Mouse (Mus musculus): Measurements from ENCODE around the gene Pink1. TPM values are rescaled to one million over a fixed set of nuclear protein-coding genes. Genes with fewer than 3 reads are reported as not detected.

Pink1 gene
- polyA plus RNA-seq (2016; fragmentation: Nextera tagmentation; extraction: Ambion mirVana), result 29.0 and 30.6 TPM in 2 replicates

- peak within 1 kb of the TSS; percentile 91 for H3K4me3 ChIP-seq
- DNase-seq (ENCODE audit: low spot score), result peak; percentile 90
- peaks cover 15% of the 10 kb centered on the region for H3K27me3 ChIP-seq (replicated peaks; ENCODE audit: low read depth, poor library complexity, severe bottlenecking)
- H3K4me1 ChIP-seq, result peaks cover 40% of the 10 kb centered on the region
- no peaks in the 10 kb centered on the region for H3K9me3 ChIP-seq
- peak within 1 kb of the TSS; percentile 95 for H3K27ac ChIP-seq (replicated peaks)
- H3K36me3 ChIP-seq (replicated peaks), result no peaks in the 10 kb centered on the region
- 4% methylated on average over 41 of the region's 41 CpGs for WGBS
Measured at GRCm38 (mm10) chr4:138326077-138326695, at the start of gene Pink1. Gene Pink1 (minus strand): TSS chr4:138326307.

DNA sequence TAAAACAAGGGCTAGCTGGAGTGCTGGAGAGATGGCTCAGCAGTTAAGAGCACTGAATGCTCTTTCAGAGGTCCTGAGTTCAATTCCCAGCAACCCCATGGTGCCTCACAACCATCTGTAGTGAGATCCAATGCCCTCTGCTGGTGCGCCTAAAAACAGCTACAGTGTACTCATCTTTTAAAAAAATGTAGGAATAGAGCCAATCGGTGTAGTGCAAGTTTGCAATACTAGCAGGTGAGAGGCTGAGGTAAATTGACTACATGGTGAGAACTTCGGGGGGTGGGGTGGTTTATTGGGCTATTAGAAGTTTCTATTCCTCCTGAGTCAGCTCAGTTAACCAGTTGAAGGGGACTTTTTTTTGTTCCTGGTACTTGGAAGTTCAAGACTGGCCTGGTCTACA lies 49.0 kb upstream of the Pink1 start:
- DNase-seq (ENCODE audit: low spot score), result no peak

DNA sequence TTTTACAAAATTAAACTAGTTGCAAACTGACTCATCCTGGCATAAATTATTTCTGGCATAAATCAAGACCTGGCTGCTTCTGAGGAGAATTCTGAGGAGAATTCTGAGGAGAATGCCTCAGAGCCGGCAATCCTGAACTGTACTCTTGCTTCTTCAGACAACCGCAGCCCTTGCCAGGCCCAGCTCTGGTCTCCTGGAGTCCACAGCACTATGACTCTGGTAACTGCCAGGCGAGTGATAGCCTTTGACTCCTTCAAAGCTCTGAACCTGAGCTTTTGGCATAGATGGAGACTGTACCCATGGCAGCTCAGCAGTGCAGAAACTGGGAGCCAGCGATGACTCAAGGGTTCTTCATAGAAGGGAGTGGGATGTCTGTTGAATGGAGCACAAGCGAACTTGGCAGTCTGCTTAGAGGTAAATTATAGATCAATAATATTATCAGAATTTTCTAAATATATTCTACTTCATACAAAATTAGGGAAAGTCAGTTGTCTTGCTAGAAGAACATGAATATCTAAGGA lies 44.9 kb upstream of the Pink1 start:
- 84% methylated on average over 5 of the region's 5 CpGs for WGBS
- H3K27me3 ChIP-seq (replicated peaks; ENCODE audit: low read depth, poor library complexity, severe bottlenecking), result peaks cover 35% of the 10 kb centered on the region
- H3K27ac ChIP-seq (replicated peaks), result no peak overlapping the region
- H3K36me3 ChIP-seq (replicated peaks), result no peaks in the 10 kb centered on the region
- H3K4me1 ChIP-seq, result peaks cover 13% of the 10 kb centered on the region
- H3K9me3 ChIP-seq, result no peaks in the 10 kb centered on the region
- DNase-seq (ENCODE audit: low spot score), result no peak
- H3K4me3 ChIP-seq, result no peak overlapping the region

More for the DNA sequence above, 49.0 kb upstream of the Pink1 start:
- Histone ChIP-seq H3K4me3 (no peak overlapping the region), H3K27me3 (replicated peaks; ENCODE audit: low read depth, poor library complexity, severe bottlenecking) (no peaks in the 10 kb centered on the region; the same call in 1 of the 2 replicates), H3K27ac (replicated peaks) (no peak overlapping the region), H3K36me3 (replicated peaks) (no peaks in the 10 kb centered on the region), H3K4me1 (0 out of 2 replicates have a peak, but pooled peaks cover 5% of the 10 kb centered on the region), H3K9me3 (no peaks in the 10 kb centered on the region)
- WGBS, result 92% methylated on average over 3 of the region's 3 CpGs

DNA sequence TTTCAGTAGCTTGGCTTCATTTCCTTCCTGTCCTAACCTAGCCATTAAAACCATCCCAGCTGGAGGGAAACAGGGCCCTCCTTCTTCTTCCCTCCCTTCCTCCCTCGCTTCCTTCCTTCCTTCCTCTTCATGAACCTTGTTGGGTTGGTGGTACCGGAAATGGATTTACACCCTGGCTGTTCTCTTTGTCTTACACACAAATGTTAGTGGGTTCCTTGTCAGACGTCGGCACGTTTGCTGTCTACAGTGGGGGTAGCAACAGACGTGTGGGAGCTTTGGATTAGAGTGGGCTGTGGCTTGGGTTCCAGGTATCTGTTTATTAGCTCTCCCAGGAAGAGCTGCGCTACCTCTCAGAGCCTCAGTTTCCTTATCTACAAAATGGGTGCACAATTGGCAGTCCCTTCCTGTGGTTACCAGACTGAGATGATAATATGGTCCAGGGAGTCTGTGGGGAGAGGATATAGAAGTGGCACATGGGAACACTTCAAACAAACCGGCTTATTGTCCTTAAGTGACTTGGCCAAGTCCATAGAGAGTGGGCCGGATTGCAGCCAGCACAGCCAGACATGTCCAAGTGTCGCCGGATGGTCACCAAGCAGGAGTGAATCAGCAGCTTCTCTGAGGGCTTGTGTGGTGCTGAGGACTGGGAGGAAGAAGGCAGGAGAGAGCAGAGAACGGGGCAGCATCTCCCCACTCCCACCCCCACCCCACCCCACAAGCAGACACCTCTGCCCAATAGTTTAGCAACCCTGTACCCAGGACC lies 42.6 kb upstream of the Pink1 start:
- DNase-seq (ENCODE audit: low spot score), result no peak
- Histone ChIP-seq H3K27ac (replicated peaks) (no peak overlapping the region), H3K4me1 (peaks cover 13% of the 10 kb centered on the region), H3K27me3 (replicated peaks; ENCODE audit: low read depth, poor library complexity, severe bottlenecking) (peaks cover 40% of the 10 kb centered on the region), H3K9me3 (no peaks in the 10 kb centered on the region), H3K36me3 (replicated peaks) (no peaks in the 10 kb centered on the region), H3K4me3 (no peak overlapping the region)
- 85% methylated on average over 12 of the region's 12 CpGs for WGBS

DNA sequence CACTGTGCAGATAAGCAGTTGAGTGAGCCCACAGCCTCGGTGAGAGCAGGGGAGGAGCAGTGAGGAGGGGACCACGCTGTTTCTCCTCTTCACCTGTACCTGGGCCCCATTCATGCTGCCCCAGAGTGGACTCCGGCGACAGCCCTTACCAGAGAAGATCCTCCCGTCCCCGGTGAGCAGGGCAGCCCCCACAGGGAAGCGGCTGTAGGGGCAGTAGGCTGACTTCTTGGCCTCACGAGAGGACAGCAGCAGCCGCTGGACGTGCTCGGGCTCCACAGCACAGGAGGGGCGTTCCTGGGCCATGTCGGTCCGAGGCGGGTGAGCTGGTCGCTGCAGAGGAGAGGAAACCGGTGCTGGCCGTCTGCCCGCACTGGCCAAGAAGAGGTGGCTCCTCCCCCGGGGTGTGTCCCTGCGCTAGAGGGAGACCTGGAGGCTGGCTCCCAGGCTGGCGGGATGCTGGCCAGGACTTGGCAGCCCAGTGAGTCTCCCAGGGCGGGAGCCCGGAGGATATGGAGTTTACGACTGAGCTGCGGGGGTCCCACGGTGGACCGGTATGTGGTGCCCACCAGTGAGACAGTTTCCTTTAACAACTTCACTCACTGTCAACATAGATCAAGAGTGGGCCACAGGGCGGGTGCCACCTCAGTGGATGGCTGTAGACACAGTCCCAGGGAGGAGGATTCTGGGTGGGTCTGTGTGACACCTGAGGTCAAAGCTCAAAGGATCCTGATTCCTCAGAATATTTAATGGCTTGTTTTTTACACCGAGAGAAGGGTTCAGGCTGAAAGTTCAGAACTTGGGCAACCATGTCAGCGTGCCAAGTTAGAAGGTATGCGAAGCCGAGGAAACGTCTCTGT lies 41.8 kb upstream of the Pink1 start, which contains the start of gene Cda:
Gene Cda, minus strand, starts transcription at position 352 of the 857 bp plus-strand sequence.
- Histone ChIP-seq H3K27ac (replicated peaks) (peak within 1 kb of the TSS; percentile 73), H3K36me3 (replicated peaks) (no peaks in the 10 kb centered on the region), H3K27me3 (replicated peaks; ENCODE audit: low read depth, poor library complexity, severe bottlenecking) (peaks cover 40% of the 10 kb centered on the region), H3K4me1 (peaks cover 17% of the 10 kb centered on the region), H3K9me3 (no peaks in the 10 kb centered on the region), H3K4me3 (peak within 1 kb of the TSS; percentile 59)
- WGBS, result 11% methylated on average over 34 of the region's 34 CpGs
- peak; percentile 83 for DNase-seq (ENCODE audit: low spot score)

- H3K4me3 ChIP-seq, result no peak overlapping the region
- peaks cover 20% of the 10 kb centered on the region for H3K4me1 ChIP-seq
- H3K27me3 ChIP-seq (replicated peaks; ENCODE audit: low read depth, poor library complexity, severe bottlenecking), result peaks cover 50% of the 10 kb centered on the region
- H3K27ac ChIP-seq (replicated peaks), result no peak overlapping the region
- H3K9me3 ChIP-seq, result no peaks in the 10 kb centered on the region
- DNase-seq (ENCODE audit: low spot score), result no peak
- H3K36me3 ChIP-seq (replicated peaks), result no peaks in the 10 kb centered on the region
- 76% methylated on average over 2 of the region's 2 CpGs for WGBS
Measured at GRCm38 (mm10) chr4:138366561-138366960, 40.5 kb upstream of the Pink1 start.

GRCm38 (mm10) chr4:138363511-138363910 lies 37.4 kb upstream of the Pink1 start:
- Histone ChIP-seq H3K4me3 (no peak overlapping the region), H3K36me3 (replicated peaks) (no peaks in the 10 kb centered on the region), H3K27me3 (replicated peaks; ENCODE audit: low read depth, poor library complexity, severe bottlenecking) (peaks cover 51% of the 10 kb centered on the region), H3K9me3 (no peaks in the 10 kb centered on the region), H3K27ac (replicated peaks) (no peak overlapping the region), H3K4me1 (peaks cover 27% of the 10 kb centered on the region)
- no peak for DNase-seq (ENCODE audit: low spot score)
- WGBS, result 67% methylated on average over 5 of the region's 5 CpGs

DNA sequence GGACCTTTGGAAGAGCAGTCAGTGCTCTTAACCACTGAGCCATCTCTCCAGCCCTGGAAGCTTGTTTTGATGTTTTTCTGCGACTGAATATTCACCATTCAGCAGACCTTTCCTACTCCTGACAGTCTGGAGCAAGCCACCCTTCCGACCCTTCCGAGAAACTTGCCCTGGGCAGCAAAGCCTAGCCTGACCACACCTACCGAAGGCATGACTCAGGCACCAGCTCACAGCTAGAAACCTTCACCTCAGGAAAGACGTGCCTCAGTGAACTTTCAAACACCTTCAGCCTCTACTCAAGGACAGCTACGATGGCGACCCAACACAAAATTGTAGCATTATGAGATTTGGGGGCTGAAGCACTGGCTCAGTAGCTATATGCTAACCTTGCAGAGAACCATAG lies 36.8 kb upstream of the Pink1 start:
- Histone ChIP-seq H3K9me3 (no peaks in the 10 kb centered on the region), H3K36me3 (replicated peaks) (no peaks in the 10 kb centered on the region), H3K4me3 (no peak overlapping the region), H3K27ac (replicated peaks) (no peak overlapping the region), H3K27me3 (replicated peaks; ENCODE audit: low read depth, poor library complexity, severe bottlenecking) (peaks cover 45% of the 10 kb centered on the region), H3K4me1 (peaks cover 21% of the 10 kb centered on the region)
- 80% methylated on average over 7 of the region's 7 CpGs for WGBS
- DNase-seq (ENCODE audit: low spot score), result no peak

GRCm38 (mm10) chr4:138361370-138361821 lies 35.3 kb upstream of the Pink1 start:
- 6% methylated on average over 11 of the region's 11 CpGs for WGBS
- DNase-seq (ENCODE audit: low spot score), result peak; percentile 22
- H3K4me1 ChIP-seq, result peaks cover 13% of the 10 kb centered on the region
- peaks cover 30% of the 10 kb centered on the region for H3K27me3 ChIP-seq (replicated peaks; ENCODE audit: low read depth, poor library complexity, severe bottlenecking)
- no peaks in the 10 kb centered on the region for H3K9me3 ChIP-seq
- no peak overlapping the region for H3K27ac ChIP-seq (replicated peaks)
- H3K36me3 ChIP-seq (replicated peaks), result no peaks in the 10 kb centered on the region
- peak overlapping the region; percentile 28; the same call in 1 of the 2 replicates for H3K4me3 ChIP-seq

- no peaks in the 10 kb centered on the region for H3K9me3 ChIP-seq
- no peak overlapping the region for H3K4me3 ChIP-seq
- H3K27me3 ChIP-seq (replicated peaks; ENCODE audit: low read depth, poor library complexity, severe bottlenecking), result peaks cover 22% of the 10 kb centered on the region
- no peaks in the 10 kb centered on the region for H3K36me3 ChIP-seq (replicated peaks)
- DNase-seq (ENCODE audit: low spot score), result no peak
- whole genome bisulfite sequencing, result 81% methylated on average over 3 of the region's 3 CpGs
- peaks cover 9% of the 10 kb centered on the region for H3K4me1 ChIP-seq
- no peak overlapping the region for H3K27ac ChIP-seq (replicated peaks)
Measured at GRCm38 (mm10) chr4:138358176-138358575, 32.1 kb upstream of the Pink1 start.

- Histone ChIP-seq H3K4me1 (peaks cover 6% of the 10 kb centered on the region), H3K27ac (replicated peaks) (no peak overlapping the region), H3K9me3 (no peaks in the 10 kb centered on the region), H3K36me3 (replicated peaks) (no peaks in the 10 kb centered on the region), H3K27me3 (replicated peaks; ENCODE audit: low read depth, poor library complexity, severe bottlenecking) (peaks cover 12% of the 10 kb centered on the region), H3K4me3 (no peak overlapping the region)
- WGBS, result 93% methylated on average over 12 of the region's 12 CpGs
- DNase-seq (ENCODE audit: low spot score), result no peak
Measured at GRCm38 (mm10) chr4:138356551-138356950, 30.4 kb upstream of the Pink1 start.

DNA sequence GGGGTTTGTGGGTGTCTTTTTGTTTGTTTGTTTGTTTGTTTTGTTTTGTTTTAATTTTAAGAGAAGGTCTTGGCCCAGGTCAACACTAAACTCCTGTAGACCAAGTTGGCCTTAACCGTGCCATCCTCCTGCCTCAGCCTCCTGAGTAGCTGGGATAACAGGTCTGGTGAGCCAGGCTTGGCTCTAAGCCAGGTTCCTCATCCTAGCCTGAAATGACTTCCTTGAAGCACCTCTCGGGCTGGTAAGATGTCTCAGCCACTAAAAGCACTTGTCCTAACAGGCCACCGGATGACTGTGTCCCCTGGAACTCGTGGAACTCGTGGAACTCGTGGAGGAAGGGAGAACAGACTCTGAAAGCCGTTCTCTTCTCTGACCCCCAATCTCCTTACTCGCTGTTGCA lies 30.0 kb upstream of the Pink1 start:
- Histone ChIP-seq H3K4me1 (peaks cover 2% of the 10 kb centered on the region), H3K27ac (replicated peaks) (no peak overlapping the region), H3K9me3 (no peaks in the 10 kb centered on the region), H3K4me3 (no peak overlapping the region), H3K27me3 (replicated peaks; ENCODE audit: low read depth, poor library complexity, severe bottlenecking) (peaks cover 8% of the 10 kb centered on the region), H3K36me3 (replicated peaks) (no peaks in the 10 kb centered on the region)
- 89% methylated on average over 8 of the region's 8 CpGs for WGBS
- no peak for DNase-seq (ENCODE audit: low spot score)
